Mouse (Mus musculus) embryonic stem cell, embryonic (primary cell): Measurements from ENCODE around the gene Adgrv1.

Experiments used
- CTCF ChIA-PET, 4 experiments: fragments of 300-600 bp in 2 of 4; fragments of 350-600 bp in 2 of 4; sonication (Branson Sonifier 250); formaldehyde crosslinking; loops; one replicate each; lab custom pipeline; 2022; ENCODE audit warnings: inconsistent platforms in 2 of 4; lab: Charles Lee
- POLR2A ChIA-PET, 4 experiments: fragments of 300-600 bp in 2 of 4; fragments of 350-600 bp in 2 of 4; sonication (Branson Sonifier 250); formaldehyde crosslinking; loops; one replicate each; lab custom pipeline; 2022; ENCODE audit warnings: antibody characterized with exemption in 4 of 4, inconsistent platforms in 1 of 4; lab: Charles Lee

Gene Adgrv1

GRCm38 (mm10) chr13:81640881-81641280, 7.9 kb upstream of the Adgrv1 start:
- POLR2A ChIA-PET, result interaction anchor here (0.6 to 2.8 kb wide), 8 partner anchors 15 to 1309 kb away, joined by 3 to 14 read pairs (median 4); partner anchors contain the start of genes Lysmd3 (in 1 of the 4), Mblac2 (in 1 of the 4) and Polr3g (in 1 of the 4)
- CTCF ChIA-PET, result interaction anchor here in 2 of 4 experiments (1.1 to 2.8 kb wide), 5 partner anchors 11 to 43 kb away, joined by 5 to 11 read pairs (median 5); no protein-coding TSS in a partner anchor

- POLR2A ChIA-PET, result interaction anchor here in 1 of 4 experiments (2.8 kb wide), 1 partner anchor 17 kb away, joined by 14 read pairs; the partner anchor contains the start of gene Lysmd3
- CTCF ChIA-PET, result no interaction called here
Measured at GRCm38 (mm10) chr13:81639624-81640023, 6.7 kb upstream of the Adgrv1 start.

GRCm38 (mm10) chr13:81630566-81630965, 2.4 kb downstream of the Adgrv1 start:
- CTCF ChIA-PET, result no interaction called here
- POLR2A ChIA-PET, result interaction anchor here in 1 of 4 experiments (0.5 kb wide), 1 partner anchor 79 kb away, joined by 3 read pairs; no protein-coding TSS in a partner anchor

GRCm38 (mm10) chr13:81629395-81629794, 3.6 kb downstream of the Adgrv1 start:
- ChIA-PET POLR2A (no interaction called here), CTCF (interaction anchor here in 1 of 4 experiments (0.6 to 0.9 kb wide), 2 partner anchors 12 to 747 kb away, joined by 4 read pairs; no protein-coding TSS in a partner anchor)

GRCm38 (mm10) chr13:81628631-81629190, 4.2 kb downstream of the Adgrv1 start:
- CTCF ChIA-PET, result interaction anchor here in 1 of 4 experiments (1.2 kb wide), 1 partner anchor 13 kb away, joined by 5 read pairs; no protein-coding TSS in a partner anchor
- POLR2A ChIA-PET, result interaction anchor here in 1 of 4 experiments (0.6 kb wide), 1 partner anchor 44 kb away, joined by 7 read pairs; no protein-coding TSS in a partner anchor

- POLR2A ChIA-PET, result interaction anchor here in 2 of 4 experiments (0.6 to 0.7 kb wide), 2 partner anchors 14 to 45 kb away, joined by 6 to 7 read pairs; no protein-coding TSS in a partner anchor
- CTCF ChIA-PET, result interaction anchor here in 1 of 4 experiments (1.2 kb wide), 1 partner anchor 14 kb away, joined by 5 read pairs; no protein-coding TSS in a partner anchor
Measured at GRCm38 (mm10) chr13:81627861-81628260, 5.1 kb downstream of the Adgrv1 start.

GRCm38 (mm10) chr13:81610349-81610748, 22.6 kb downstream of the Adgrv1 start:
- ChIA-PET POLR2A (interaction anchor here in 1 of 4 experiments (0.7 to 0.9 kb wide), 2 partner anchors 13 to 100 kb away, joined by 3 read pairs; partner anchors contain the start of genes Mblac2 and Polr3g), CTCF (interaction anchor here in 3 of 4 experiments (0.7 to 1.3 kb wide), 4 partner anchors 12 to 150 kb away, joined by 3 to 5 read pairs (median 4); no protein-coding TSS in a partner anchor)

- CTCF ChIA-PET, result no interaction called here
- POLR2A ChIA-PET, result no interaction called here
Measured at GRCm38 (mm10) chr13:81606991-81607390, 26.0 kb downstream of the Adgrv1 start.

- ChIA-PET POLR2A (interaction anchor here in 2 of 4 experiments (0.6 to 0.7 kb wide), 2 partner anchors 14 to 193 kb away, joined by 3 read pairs; no protein-coding TSS in a partner anchor), CTCF (interaction anchor here in 2 of 4 experiments (0.7 to 1.4 kb wide), 3 partner anchors 44 to 910 kb away, joined by 3 to 5 read pairs (median 4); no protein-coding TSS in a partner anchor)
Measured at GRCm38 (mm10) chr13:81596910-81597607, 35.9 kb downstream of the Adgrv1 start.

GRCm38 (mm10) chr13:81578692-81579091, 54.3 kb downstream of the Adgrv1 start:
- ChIA-PET POLR2A (no interaction called here), CTCF (interaction anchor here in 1 of 4 experiments (0.6 kb wide), 1 partner anchor 111 kb away, joined by 4 read pairs; no protein-coding TSS in a partner anchor)

GRCm38 (mm10) chr13:81570241-81570821, 62.6 kb downstream of the Adgrv1 start:
- ChIA-PET CTCF (no interaction called here), POLR2A (no interaction called here)

GRCm38 (mm10) chr13:81550024-81550423, 82.9 kb downstream of the Adgrv1 start:
- ChIA-PET POLR2A (no interaction called here), CTCF (no interaction called here)

- ChIA-PET POLR2A (no interaction called here), CTCF (interaction anchor here in 1 of 4 experiments (1.2 kb wide), 1 partner anchor 10 kb away, joined by 3 read pairs; no protein-coding TSS in a partner anchor)
Measured at GRCm38 (mm10) chr13:81534916-81535315, 98.0 kb downstream of the Adgrv1 start.

GRCm38 (mm10) chr13:81526687-81527086, 106.3 kb downstream of the Adgrv1 start:
- ChIA-PET POLR2A (no interaction called here), CTCF (no interaction called here)

- ChIA-PET CTCF (no interaction called here), POLR2A (interaction anchor here in 2 of 4 experiments (0.7 to 0.8 kb wide), 2 partner anchors 110 to 163 kb away, joined by 3 read pairs; no protein-coding TSS in a partner anchor)
Measured at GRCm38 (mm10) chr13:81510142-81510541, 122.8 kb downstream of the Adgrv1 start.

GRCm38 (mm10) chr13:81497035-81497434, 135.9 kb downstream of the Adgrv1 start:
- POLR2A ChIA-PET, result no interaction called here
- CTCF ChIA-PET, result no interaction called here

GRCm38 (mm10) chr13:81491971-81492370, 141.0 kb downstream of the Adgrv1 start:
- POLR2A ChIA-PET, result no interaction called here

GRCm38 (mm10) chr13:81486980-81487379, 146.0 kb downstream of the Adgrv1 start:
- POLR2A ChIA-PET, result interaction anchor here in 1 of 4 experiments (0.5 kb wide), 1 partner anchor 136 kb away, joined by 8 read pairs; no protein-coding TSS in a partner anchor
- CTCF ChIA-PET, result interaction anchor here in 1 of 4 experiments (0.6 kb wide), 1 partner anchor 166 kb away, joined by 3 read pairs; no protein-coding TSS in a partner anchor

More at GRCm38 (mm10) chr13:81491971-81492370, 141.0 kb downstream of the Adgrv1 start:
- CTCF ChIA-PET, result no interaction called here
